Mouse (Mus musculus) heart, adult 2 months (tissue): ENCODE measurements at regions not wholly inside any gene's neighbourhood (a gene's known extent, or its start where the extent isn't known, plus 50 kb on each side); places are given as distances from the start of the nearest gene placed in this dataset.

Experiments used
- DNase-seq, 2 experiments: peaks; one replicate each; pipeline ENCODE4 v3.0.0; 2021
- H3K27ac ChIP-seq: fragments of 200-600 bp; 2 replicates; pipeline ENCODE4 v1.8.1; 2022
- H3K27me3 ChIP-seq: fragments of 200-500 bp; 2 replicates; pipeline ENCODE4 v1.6.1; 2012; ENCODE audit warnings: mild to moderate bottlenecking, low read length, inconsistent platforms, mixed read lengths; ENCODE audit not compliant: control insufficient read depth, insufficient read depth
- H3K36me3 ChIP-seq: fragments of 200-500 bp; 2 replicates; pipeline ENCODE4 v1.6.1; 2012; ENCODE audit warnings: low read length, inconsistent platforms; ENCODE audit not compliant: control insufficient read depth, insufficient read depth
- H3K4me1 ChIP-seq: fragments of 200-500 bp; 2 replicates; pipeline ENCODE4 v1.6.1; 2011; ENCODE audit warnings: low read length; ENCODE audit not compliant: control insufficient read depth, insufficient read depth
- H3K4me3 ChIP-seq: fragments of 200-600 bp; 2 replicates; pipeline ENCODE4 v1.8.1; 2022
- H3K79me2 ChIP-seq: fragments of 200-500 bp; replicated peaks from 2 replicates; pipeline ENCODE4 v1.6.1; 2012; ENCODE audit warnings: mild to moderate bottlenecking, inconsistent platforms, low read length, moderate library complexity, mixed read lengths; ENCODE audit not compliant: control insufficient read depth, insufficient read depth
- H3K9ac ChIP-seq: fragments of 200-500 bp; 2 replicates; pipeline ENCODE4 v1.6.1; 2012; ENCODE audit warnings: low read depth, mild to moderate bottlenecking, control low read depth, inconsistent platforms, low read length, mixed read lengths
- CTCF ChIP-seq: fragments of 200-600 bp; IDR thresholded peaks from 2 replicates; pipeline ENCODE4 v1.8.1; 2022; ENCODE audit warnings: antibody characterized with exemption, mild to moderate bottlenecking, moderate library complexity
- EP300 ChIP-seq: fragments of 200-500 bp; IDR thresholded peaks from 2 replicates; pipeline ENCODE4 v1.6.1; 2011; ENCODE audit warnings: low read depth, low read length, control low read depth; ENCODE audit not compliant: insufficient read depth
- POLR2A ChIP-seq: fragments of 200-500 bp; IDR thresholded peaks from 2 replicates; pipeline ENCODE4 v1.6.1; 2011; ENCODE audit warnings: mild to moderate bottlenecking, low read depth, low read length, control low read depth; ENCODE audit not compliant: insufficient read depth
- WGBS: fragments of 180-500 bp; shearing (Covaris S2); methylation state at CpG from one replicate; pipeline ENCODE4 v1.1.7; 2018; 5-methylcytosine and 5-hydroxymethylcytosine counted together
- intact Hi-C: fragments of 180-260 bp; cut with DNase I; formaldehyde crosslinking; loops from one replicate; pipeline ENCODE4 v1.15.1; 2025

DNA sequence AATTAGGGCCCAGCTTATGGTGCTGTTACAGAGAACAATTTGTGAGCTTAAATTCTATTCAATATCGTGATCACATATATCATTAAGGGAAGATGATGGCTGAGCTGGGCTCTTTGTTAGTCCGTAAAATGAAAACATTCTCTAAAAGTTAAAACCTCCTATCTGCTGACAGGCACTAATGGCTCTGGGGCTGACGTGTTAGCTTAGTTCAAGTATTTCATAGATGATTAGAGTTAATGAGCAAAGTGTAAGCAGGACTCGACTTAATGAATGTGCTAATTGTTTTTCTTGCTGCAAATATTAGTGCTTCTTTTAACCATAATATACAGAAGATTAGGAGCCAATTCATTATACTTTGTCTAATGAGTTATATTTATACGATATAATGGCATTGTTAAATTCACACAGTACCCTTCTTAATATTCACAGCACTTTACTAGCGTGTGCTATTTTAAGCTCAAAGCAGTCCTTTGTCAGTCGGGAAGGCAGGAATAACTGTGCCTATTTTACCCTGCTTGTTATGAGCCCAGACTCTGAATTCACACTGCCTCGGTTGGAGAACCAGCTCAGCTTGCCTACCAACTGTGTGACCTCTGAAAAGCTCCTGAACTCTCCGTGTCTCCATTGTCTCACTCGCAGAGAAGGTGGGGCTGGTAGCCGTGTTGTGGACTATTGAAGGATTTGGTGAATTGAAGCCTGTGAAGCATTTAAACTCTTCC lies 50.6 kb upstream of the 4933402D24Rik start:
- TF ChIP-seq CTCF (no peak), POLR2A (no peak), EP300 (no peak)
- 60% methylated on average over 11 of the region's 11 CpGs for WGBS
- Histone ChIP-seq H3K4me1 (no peaks in the 10 kb centered on the region), H3K27me3 (no peaks in the 10 kb centered on the region), H3K27ac (no peak overlapping the region), H3K79me2 (no peaks in the 10 kb centered on the region), H3K36me3 (no peaks in the 10 kb centered on the region), H3K9ac (no peak overlapping the region), H3K4me3 (peak overlapping the region; percentile 0; the same call in 1 of the 2 replicates)
- intact Hi-C loops = no loop called here
- DNase-seq = no peak
